Mouse (Mus musculus): ENCODE measurements around the gene Olfr1371. TPM values are rescaled to one million over a fixed set of nuclear protein-coding genes. Genes with fewer than 3 reads are reported as not detected.

The Olfr1371 gene
- polyA plus RNA-seq, 1 experiment from 2014 or later, result not detected

DNA sequence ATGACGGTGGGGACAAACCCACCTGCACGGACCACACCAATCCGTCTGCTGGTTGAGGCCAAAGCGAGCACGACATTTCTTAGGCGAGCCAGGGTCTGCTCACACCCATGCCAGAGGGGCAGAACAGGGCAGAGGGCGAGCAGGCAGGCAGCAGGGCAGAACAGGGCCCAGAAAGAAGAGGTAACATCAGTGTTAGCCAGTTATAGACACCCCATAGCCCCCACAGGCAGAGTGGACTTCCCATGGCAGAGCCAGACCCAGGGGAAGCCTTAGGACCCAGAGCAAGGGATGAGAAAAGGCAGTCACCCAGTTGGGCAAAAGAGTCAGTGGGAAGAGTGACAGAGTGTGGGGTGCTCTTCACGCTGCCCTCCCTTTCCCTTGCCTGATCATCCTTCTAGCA, 41.3 kb upstream of the Olfr1371 start:
- 89% methylated on average over 8 of the region's 8 CpGs for WGBS
- peaks cover 5% of the 10 kb centered on the region; the same call in 1 of the 2 replicates for H3K4me1 ChIP-seq (ENCODE audit: insufficient read depth, low read depth, low read length)
- H3K9me3 ChIP-seq (ENCODE audit: low read length), result no peaks in the 10 kb centered on the region
- H3K9ac ChIP-seq (replicated peaks; ENCODE audit: low read depth), result no peak overlapping the region
- TF ChIP-seq EP300 (IDR thresholded peaks at IDR 0.05), result no peak
- no peak for TF ChIP-seq CTCF (IDR thresholded peaks at IDR 0.05)
- ATAC-seq (no peak), DNase-seq (ENCODE audit: low spot score) (no peak)
- H3K27me3 ChIP-seq (replicated peaks; ENCODE audit: insufficient read depth, low read length), result no peaks in the 10 kb centered on the region
- no peak overlapping the region for H3K27ac ChIP-seq (ENCODE audit: low read length)
- H3K36me3 ChIP-seq (ENCODE audit: insufficient read depth, low read length), result peaks cover 3% of the 10 kb centered on the region; the same call in 1 of the 2 replicates
- H3K4me3 ChIP-seq (ENCODE audit: low read depth, low read length), result no peak overlapping the region
- H3K4me2 ChIP-seq (replicated peaks; ENCODE audit: low read depth, low read length), result no peak overlapping the region

DNA sequence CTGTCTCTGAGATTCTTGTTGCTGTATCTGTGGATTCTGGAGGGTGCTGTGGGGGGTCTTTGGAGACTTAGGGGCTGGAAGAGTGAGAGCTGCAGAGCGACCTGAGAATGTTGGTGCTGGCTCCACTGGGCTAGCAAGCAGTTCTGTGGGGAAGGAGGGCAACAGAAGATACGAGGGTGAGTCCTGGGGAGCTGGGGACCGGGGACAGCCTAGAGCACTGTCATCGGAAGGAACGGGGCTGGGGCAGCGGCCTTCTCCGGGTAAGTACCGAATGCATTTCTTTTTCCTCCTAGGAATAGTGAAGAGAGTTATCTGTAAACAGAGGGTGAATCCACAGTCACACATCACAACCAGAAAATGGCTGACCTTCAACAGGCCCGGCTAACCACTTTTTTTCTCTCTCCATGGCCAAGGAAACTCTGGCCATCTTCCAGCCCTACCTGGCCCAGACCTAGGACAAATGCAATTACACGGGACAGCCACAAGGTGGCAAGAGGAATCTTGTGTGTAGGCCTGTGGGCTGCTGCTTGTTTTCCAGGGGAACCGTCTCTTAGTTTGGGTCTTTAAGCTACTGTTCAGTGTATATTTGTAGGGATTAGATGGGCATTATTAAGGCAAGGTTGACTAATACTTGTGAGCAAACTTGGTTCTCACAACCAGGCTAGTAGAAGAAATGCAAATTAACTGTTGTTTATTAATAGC, 40.0 kb upstream of the Olfr1371 start:
- peak overlapping the region; percentile 64 for H3K27ac ChIP-seq (ENCODE audit: low read length)

DNA sequence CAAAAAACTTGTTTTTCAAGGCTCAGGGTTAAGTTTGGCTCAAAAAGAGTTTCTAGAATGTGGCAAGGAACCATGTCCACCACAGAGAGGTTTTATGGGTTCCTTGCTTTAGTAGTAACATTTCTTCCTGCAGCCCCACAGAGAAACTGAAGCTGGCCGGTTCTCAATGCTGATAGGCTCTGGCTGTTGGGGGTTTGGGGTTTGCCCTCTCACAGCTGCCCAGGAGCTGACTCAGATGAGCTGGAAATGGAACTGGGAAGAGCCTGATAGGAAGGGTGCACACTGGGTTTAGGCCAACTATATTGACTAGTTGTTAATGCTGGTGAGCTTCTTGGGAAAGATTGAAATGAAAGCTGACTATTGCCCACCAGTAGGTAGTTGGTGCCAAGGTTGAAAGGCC, 38.9 kb upstream of the Olfr1371 start:
- no peak for ATAC-seq
- no peak for DNase-seq (ENCODE audit: low spot score)
- no peaks in the 10 kb centered on the region for H3K9me3 ChIP-seq (ENCODE audit: low read length)
- peaks cover 5% of the 10 kb centered on the region; the same call in 1 of the 2 replicates for H3K4me1 ChIP-seq (ENCODE audit: insufficient read depth, low read depth, low read length)
- H3K4me2 ChIP-seq (replicated peaks; ENCODE audit: low read depth, low read length), result no peak overlapping the region
- H3K27me3 ChIP-seq (replicated peaks; ENCODE audit: insufficient read depth, low read length), result no peaks in the 10 kb centered on the region
- H3K27ac ChIP-seq (ENCODE audit: low read length), result peak overlapping the region; percentile 64; the same call in 1 of the 2 replicates
- TF ChIP-seq EP300 (IDR thresholded peaks at IDR 0.05), result no peak
- no peak for TF ChIP-seq CTCF (IDR thresholded peaks at IDR 0.05)
- WGBS, result 50% methylated on average over 1 of the region's 1 CpGs
- H3K36me3 ChIP-seq (ENCODE audit: insufficient read depth, low read length), result peaks cover 9% of the 10 kb centered on the region; the same call in 1 of the 2 replicates
- no peak overlapping the region for H3K9ac ChIP-seq (replicated peaks; ENCODE audit: low read depth)
- H3K4me3 ChIP-seq (ENCODE audit: low read depth, low read length), result no peak overlapping the region

More for the DNA sequence above, 40.0 kb upstream of the Olfr1371 start:
- DNase-seq (ENCODE audit: low spot score) (peak; percentile 78), ATAC-seq (peak; percentile 78)
- Histone ChIP-seq H3K27me3 (replicated peaks; ENCODE audit: insufficient read depth, low read length) (no peaks in the 10 kb centered on the region), H3K4me2 (replicated peaks; ENCODE audit: low read depth, low read length) (no peak overlapping the region), H3K9ac (replicated peaks; ENCODE audit: low read depth) (no peak overlapping the region), H3K36me3 (ENCODE audit: insufficient read depth, low read length) (peaks cover 3% of the 10 kb centered on the region; the same call in 1 of the 2 replicates), H3K9me3 (ENCODE audit: low read length) (no peaks in the 10 kb centered on the region), H3K4me1 (ENCODE audit: insufficient read depth, low read depth, low read length) (peaks cover 5% of the 10 kb centered on the region; the same call in 1 of the 2 replicates), H3K4me3 (ENCODE audit: low read depth, low read length) (no peak overlapping the region)
- 64% methylated on average over 11 of the region's 11 CpGs for WGBS
- TF ChIP-seq CTCF (IDR thresholded peaks at IDR 0.05) (peak; percentile 95), EP300 (IDR thresholded peaks at IDR 0.05) (no peak)

- H3K4me3 ChIP-seq (ENCODE audit: low read depth, low read length), result no peak overlapping the region
- WGBS, result 65% methylated on average over 5 of the region's 5 CpGs
- H3K9ac ChIP-seq (replicated peaks; ENCODE audit: low read depth), result 0 out of 2 replicates have a peak overlapping the region, but pooled peaks have one; percentile 12
- peaks cover 5% of the 10 kb centered on the region; the same call in 1 of the 2 replicates for H3K4me1 ChIP-seq (ENCODE audit: insufficient read depth, low read depth, low read length)
- H3K9me3 ChIP-seq (ENCODE audit: low read length), result no peaks in the 10 kb centered on the region
- peaks cover 16% of the 10 kb centered on the region for H3K36me3 ChIP-seq (ENCODE audit: insufficient read depth, low read length)
- ATAC-seq (no peak), DNase-seq (ENCODE audit: low spot score) (no peak)
- no peaks in the 10 kb centered on the region for H3K27me3 ChIP-seq (replicated peaks; ENCODE audit: insufficient read depth, low read length)
- no peak overlapping the region; the same call in 1 of the 2 replicates for H3K27ac ChIP-seq (ENCODE audit: low read length)
- no peak overlapping the region for H3K4me2 ChIP-seq (replicated peaks; ENCODE audit: low read depth, low read length)
- no peak for TF ChIP-seq CTCF (IDR thresholded peaks at IDR 0.05)
- TF ChIP-seq EP300 (IDR thresholded peaks at IDR 0.05), result no peak
Observed at GRCm38 (mm10) chr11:52251770-52252169, 38.0 kb upstream of the Olfr1371 start.

GRCm38 (mm10) chr11:52249452-52249851, 35.7 kb upstream of the Olfr1371 start:
- DNase-seq (ENCODE audit: low spot score) (no peak), ATAC-seq (no peak)
- Histone ChIP-seq H3K4me3 (ENCODE audit: low read depth, low read length) (no peak overlapping the region), H3K9me3 (ENCODE audit: low read length) (no peaks in the 10 kb centered on the region), H3K27ac (ENCODE audit: low read length) (no peak overlapping the region), H3K9ac (replicated peaks; ENCODE audit: low read depth) (no peak overlapping the region), H3K27me3 (replicated peaks; ENCODE audit: insufficient read depth, low read length) (no peaks in the 10 kb centered on the region), H3K4me2 (replicated peaks; ENCODE audit: low read depth, low read length) (no peak overlapping the region), H3K4me1 (ENCODE audit: insufficient read depth, low read depth, low read length) (peaks cover 5% of the 10 kb centered on the region; the same call in 1 of the 2 replicates), H3K36me3 (ENCODE audit: insufficient read depth, low read length) (peaks cover 20% of the 10 kb centered on the region)
- WGBS, result 93% methylated on average over 2 of the region's 2 CpGs
- TF ChIP-seq CTCF (IDR thresholded peaks at IDR 0.05) (peak; percentile 28; the same call in 1 of the 2 replicates), EP300 (IDR thresholded peaks at IDR 0.05) (no peak)

DNA sequence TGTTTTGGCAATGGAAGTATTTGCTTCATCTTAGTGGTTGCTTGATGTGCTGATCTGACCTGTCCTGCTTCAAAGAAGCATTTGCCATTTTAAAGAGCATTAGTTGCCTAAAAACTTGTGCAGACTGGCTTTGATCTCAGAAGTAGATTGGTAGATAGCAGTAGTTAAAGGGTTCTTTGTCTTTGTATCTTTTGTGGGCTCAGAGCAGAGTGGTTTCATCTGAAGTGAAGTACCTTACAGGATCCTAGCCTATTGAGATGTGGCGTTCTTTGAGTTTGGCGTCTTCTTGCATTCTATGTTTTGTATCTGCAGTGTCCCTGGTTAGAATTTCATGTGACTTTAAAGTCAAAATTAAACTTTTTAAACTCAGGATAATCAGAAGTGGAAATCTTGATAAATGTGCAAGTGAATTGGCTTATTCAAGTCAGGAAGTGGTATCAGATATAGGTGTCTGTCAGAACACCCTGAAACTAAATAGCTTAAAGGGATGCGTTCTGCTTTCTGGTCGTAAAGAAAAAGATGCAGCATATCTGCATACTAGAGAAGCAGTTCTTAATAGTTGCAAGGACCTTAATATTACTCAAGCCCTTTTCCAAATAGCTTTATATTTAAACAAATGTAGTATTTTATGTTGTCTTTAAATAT, 27.2 kb upstream of the Olfr1371 start:
- H3K36me3 ChIP-seq (ENCODE audit: insufficient read depth, low read length), result peaks cover 15% of the 10 kb centered on the region; the same call in 1 of the 2 replicates
- DNase-seq (ENCODE audit: low spot score) (no peak), ATAC-seq (no peak)
- no peaks in the 10 kb centered on the region for H3K4me1 ChIP-seq (ENCODE audit: insufficient read depth, low read depth, low read length)
- H3K4me3 ChIP-seq (ENCODE audit: low read depth, low read length), result no peak overlapping the region
- no peak overlapping the region for H3K4me2 ChIP-seq (replicated peaks; ENCODE audit: low read depth, low read length)
- no peak overlapping the region for H3K9ac ChIP-seq (replicated peaks; ENCODE audit: low read depth)
- H3K9me3 ChIP-seq (ENCODE audit: low read length), result no peaks in the 10 kb centered on the region
- WGBS, result 78% methylated on average over 4 of the region's 4 CpGs
- no peak overlapping the region for H3K27ac ChIP-seq (ENCODE audit: low read length)
- no peaks in the 10 kb centered on the region for H3K27me3 ChIP-seq (replicated peaks; ENCODE audit: insufficient read depth, low read length)
- TF ChIP-seq CTCF (IDR thresholded peaks at IDR 0.05) (no peak), EP300 (IDR thresholded peaks at IDR 0.05) (no peak)
